Mouse (Mus musculus) brain, adult 2 months (tissue): ENCODE measurements around the gene Mpv17l2.

ENCODE experiments used
- DNase-seq: peaks from one replicate; pipeline ENCODE4 v3.0.0; 2011; ENCODE audit warnings: low read depth, low spot score

Gene Mpv17l2

DNA sequence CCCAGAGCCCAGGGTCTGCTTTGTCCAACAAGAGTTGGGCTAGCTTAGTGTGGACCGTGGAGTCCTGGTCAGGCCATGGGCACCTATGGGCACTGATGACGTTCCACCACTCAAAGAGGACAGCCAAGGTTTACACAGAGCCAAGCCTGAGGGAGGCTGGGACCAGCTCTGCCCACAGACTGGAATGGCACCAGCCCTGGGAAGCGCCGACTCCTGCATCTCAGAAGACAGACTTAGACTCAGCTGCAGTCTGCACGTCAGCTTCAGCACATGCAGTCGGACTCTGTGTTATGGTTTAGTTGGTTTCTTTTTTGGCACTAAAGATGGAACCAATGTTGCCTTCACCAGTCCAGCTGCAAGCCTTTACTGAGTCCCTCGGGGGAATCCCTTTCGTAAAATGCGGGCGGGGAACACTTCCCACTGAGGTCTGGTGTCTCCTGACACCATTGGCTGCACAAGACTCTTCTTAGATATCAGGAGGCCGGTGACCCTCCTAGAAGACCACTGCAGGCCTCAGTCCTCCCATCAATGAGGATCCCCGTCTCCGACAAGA lies 10.5 kb downstream of the Mpv17l2 start:
- DNase-seq = no peak

DNA sequence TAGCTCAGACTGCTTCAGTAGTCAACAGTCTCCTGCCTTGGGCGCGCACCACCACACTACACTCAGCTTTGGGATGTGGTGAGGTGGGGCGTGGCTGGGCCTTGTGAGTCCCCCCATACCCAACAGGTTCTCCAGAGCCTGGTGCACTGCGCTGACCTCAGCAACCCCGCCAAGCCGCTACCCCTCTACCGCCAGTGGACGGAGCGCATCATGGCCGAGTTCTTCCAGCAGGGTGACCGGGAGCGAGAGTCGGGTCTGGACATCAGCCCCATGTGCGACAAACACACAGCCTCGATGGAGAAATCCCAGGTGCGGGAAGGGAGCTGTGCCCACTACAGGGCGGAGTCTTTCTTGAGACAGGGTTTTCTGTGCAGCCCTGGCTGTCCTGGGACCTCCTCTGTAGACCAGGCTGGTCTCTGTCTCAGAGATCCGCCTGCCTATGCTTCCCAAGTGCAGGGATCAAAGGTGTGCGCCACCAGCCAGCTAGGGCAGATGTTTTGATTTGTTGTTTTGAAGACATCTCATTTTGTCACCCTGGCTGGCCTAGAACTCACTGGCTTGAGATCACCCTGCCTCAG lies 11.6 kb downstream of the Mpv17l2 start:
- no peak for DNase-seq

DNA sequence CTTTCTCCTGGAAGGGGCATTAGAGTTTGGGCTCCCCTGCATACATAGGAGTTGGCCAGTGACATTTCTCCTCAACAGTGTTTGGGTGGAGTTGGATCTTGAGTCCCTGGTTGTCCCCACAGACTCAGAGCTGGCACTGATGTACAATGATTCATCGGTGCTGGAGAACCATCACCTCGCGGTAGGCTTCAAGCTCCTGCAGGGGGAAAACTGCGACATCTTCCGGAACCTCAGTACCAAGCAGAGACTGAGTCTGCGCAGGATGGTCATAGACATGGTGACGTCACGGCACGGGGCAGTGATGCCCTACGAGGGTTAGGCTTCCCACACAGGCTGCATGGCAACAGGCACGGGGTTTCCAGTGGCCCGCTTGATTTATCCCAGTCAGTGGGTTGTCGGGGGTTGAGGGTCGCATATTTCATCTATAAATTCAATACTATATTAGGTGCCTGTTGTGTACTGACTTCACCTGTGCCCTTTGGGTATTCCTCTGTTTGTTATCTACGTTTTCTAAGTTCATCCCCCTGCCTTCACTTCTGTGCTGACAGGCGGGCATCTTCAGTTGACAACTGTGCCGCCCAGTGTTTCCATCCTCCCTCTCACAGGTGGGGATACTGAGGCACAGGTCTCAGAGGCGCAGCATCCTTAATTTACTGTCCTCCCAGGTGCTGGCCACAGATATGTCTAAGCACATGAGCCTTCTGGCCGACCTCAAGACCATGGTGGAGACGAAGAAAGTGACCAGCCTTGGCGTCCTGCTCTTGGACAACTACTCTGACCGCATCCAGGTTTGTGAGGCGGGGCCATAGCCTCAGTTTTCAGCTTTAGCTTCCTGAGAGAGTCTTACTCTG lies 12.3 kb downstream of the Mpv17l2 start:
- peak; percentile 61 for DNase-seq

DNA sequence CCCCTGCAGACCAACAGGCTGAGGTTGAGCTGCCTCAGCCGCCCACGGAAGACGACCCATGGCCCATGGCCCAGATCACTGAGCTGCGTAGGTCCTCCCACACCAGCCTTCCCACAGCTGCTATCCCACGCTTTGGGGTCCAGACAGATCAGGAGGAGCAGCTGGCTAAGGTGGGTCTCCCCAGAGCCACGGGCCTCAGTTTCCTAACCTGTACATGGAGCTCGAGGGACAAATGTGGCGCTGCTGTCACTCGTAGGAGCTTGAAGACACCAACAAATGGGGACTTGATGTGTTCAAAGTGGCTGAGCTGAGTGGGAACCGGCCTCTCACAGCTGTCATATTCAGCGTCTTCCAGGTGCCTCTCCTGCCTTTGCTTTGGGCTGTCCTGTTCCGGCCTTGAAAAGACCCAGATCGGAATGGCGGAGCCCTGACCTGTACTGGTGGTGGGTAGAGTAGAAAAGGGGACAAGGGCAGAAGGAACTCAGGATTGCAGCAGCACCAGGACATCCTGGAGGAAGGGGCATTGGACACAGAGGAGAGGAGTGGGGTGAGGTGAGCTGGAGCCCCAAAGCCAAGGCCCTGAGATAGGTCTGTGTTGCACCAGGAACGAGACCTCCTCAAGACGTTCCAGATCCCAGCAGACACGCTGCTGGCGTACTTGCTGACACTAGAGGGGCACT lies 13.4 kb downstream of the Mpv17l2 start:
- no peak for DNase-seq

DNA sequence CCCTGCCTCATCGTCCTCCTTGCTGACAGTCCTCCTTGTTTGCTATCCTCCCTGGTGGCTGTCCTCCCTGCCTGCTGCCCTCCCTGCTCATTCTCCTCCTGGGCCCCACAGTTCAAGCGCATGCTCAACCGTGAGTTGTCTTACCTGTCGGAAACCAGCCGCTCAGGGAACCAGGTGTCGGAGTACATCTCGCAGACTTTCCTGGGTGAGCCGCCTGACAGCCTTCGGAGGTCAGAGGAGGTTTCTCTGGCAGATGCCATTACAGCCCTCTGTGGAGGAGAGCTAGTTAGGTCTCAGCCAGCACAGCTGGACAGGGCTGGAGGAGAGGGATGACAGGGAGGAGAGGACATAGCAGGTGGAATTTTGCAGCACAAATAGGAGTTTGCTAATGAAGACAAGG lies 14.1 kb downstream of the Mpv17l2 start:
- no peak for DNase-seq

DNA sequence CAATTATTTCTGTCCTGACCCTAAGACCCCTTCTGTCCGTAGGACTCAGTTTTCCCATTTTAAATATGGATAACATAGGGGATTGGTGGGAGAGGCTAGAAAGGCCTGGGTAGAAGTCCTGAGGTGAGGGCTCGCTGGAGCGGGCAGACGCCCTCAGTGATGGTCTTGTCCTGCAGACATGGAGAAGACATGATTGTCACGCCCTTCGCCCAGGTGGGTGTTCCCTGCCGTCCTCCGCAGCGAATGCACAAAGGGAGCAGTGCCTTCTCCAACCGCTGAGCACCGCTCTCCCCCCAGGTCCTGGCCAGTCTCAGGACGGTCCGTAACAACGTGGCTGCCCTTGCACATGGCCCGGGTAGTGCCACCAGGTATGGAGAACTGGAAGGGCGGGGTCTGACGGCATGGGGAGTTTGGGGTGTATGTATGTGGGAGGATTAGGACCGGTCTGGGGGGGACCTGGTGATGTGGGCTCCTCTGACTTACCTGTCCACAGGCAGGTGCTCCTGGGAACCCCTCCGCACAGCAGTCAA lies 15.0 kb downstream of the Mpv17l2 start:
- DNase-seq = no peak

DNA sequence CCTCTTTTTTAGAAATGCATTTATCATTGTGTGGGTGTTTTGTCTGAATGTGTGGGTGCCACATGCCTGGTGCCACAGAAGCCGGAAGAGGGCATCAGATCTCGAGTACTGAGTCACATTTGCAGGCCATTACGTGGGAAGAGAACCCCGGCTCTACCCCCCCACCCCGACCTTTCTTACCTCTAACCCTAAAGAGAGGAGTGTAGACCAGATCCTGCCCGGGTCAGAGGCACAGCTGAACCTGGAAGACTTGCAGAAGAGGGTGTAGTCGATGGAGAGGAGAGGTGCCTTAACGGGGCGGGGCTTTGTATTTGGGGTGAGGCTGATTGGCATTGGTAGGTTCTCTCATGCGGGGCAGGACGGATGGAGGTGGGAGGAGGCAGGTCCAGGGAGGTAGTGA lies 15.9 kb downstream of the Mpv17l2 start:
- DNase-seq = no peak

DNA sequence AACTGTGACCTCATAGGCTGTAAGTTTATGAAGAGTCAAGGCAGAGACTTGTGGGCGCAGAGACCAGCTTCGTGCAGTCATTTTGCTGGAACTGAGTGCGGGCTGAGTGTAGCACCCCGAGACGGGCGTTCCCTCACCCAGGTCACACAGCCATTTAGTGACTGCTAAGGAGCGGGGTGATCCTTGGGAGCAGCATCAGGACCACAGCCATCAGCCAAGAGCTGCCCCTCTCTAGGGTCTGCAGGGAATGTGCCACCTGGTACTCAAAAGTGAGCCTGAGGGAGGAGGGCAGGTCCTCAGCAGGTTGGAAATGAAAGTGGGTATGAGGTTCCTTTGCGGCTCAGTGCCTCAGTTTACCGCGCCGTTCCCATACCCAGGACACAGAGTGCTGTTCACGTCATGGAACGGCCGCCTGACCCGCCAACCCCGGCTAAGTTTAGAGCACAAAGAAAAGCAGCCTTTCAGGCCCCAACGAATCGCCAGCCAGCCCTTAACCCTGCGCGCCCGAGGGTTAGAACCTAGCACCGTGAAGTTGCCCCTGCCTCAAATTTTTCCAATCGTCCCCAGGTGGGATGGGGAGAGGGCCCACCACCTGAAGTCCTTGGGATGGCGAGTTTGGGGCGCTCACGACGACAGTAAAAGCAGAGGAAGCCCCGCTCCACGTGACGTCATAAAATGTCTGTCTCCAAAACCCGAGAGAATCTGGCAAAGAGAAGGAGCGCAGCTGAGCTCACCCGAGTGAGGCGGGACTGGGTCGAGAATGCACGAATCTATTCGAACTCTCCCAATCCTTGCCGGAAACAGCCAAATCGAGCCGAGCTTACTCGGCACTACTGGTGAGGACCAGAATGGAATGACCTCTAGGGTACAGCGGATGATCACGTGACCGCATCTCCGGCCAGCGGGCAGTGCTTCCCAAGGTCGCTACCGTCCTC lies 16.8 kb downstream of the Mpv17l2 start:
- DNase-seq = peak; percentile 66

DNA sequence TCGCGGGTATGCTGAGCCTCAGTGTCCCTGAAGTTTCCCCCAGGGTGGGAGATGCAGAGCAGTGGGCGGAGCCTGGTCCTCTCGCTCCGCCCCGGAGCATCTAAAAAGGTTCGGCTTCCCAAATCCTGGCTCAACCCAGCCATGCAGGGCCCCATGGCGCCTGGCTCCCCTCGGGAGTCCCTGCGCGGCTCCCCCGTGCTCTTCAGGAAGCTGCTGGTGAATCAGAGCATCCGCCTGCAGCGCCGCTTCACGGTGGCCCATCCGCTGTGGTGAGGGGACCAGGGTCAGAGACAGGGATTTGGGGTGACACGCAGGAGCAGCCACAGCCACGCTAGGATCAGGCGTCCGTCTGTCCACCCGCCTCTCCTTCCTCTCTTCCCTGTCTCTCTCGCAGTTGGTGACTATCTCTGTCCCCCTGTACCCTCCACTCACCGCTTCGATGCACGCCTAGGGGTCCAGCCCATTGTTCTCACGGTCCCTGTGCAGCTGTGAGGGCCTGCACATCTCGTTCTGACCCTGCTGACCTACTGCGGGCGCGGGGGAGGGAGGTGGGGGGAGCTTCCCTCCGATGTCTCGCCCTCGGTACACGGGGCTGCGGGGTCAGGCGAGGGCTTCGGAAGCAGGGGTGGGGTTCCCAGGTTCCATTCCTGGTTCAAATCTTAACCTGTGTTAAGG lies 17.6 kb downstream of the Mpv17l2 start:
- peak; percentile 42 for DNase-seq

DNA sequence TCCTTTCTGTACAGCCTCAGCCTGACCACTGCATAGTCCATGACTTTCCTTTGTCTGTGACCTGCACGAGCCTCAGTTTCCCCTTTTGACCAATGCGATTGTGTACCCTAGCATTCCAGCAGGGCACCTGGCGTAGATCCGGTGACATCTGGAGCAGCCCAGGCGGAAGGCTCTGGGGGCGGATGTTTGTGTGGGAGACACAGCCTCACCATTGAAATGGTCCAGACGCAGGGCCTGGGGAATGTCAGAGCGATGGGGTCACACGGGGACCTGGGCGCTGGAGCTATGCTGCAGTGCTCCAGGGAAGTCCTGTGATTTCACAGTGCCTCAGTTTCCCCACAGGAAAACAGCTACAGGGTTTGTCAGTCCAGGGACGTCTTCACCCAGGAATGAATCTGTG lies 18.6 kb downstream of the Mpv17l2 start:
- no peak for DNase-seq

DNA sequence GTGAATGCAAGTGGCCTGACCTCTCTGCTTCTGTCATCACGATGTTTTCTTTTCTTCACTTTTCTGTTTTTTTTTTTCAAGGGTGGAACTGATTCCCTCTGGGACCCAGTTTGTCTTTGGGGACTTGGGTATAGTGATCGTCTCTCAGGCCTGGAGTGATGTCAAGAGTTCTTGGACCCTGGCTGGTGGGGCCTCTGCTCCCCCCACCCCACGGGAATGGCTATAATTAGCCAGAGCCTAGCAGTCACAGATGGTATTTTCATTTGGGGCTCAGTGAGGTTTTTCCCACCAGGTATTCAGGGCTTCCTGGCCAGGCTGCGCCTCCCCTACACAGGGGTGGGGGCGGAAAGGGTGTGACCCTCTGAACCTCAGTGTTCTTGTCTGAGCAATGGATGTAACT lies 19.1 kb downstream of the Mpv17l2 start:
- no peak for DNase-seq

DNA sequence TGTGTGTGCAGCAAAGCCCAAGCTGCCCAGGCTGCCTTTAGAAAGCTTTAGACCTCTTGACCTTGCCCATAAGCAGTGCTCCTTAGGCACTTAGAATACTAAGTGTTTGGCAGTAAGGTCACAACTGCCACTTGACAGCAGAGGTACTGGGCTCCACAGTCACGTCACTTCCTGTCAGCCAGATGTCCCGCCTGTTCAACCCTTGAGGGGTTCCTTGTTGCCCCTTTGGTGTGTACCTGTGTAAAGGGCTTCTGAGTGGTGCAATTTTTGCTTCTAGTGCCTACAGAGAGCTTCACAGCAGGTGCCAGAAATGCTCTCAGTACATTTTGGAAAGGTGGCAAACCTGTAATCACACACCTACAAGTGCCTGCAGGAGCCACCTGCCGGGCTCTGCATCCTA lies 22.5 kb downstream of the Mpv17l2 start:
- no peak for DNase-seq

DNA sequence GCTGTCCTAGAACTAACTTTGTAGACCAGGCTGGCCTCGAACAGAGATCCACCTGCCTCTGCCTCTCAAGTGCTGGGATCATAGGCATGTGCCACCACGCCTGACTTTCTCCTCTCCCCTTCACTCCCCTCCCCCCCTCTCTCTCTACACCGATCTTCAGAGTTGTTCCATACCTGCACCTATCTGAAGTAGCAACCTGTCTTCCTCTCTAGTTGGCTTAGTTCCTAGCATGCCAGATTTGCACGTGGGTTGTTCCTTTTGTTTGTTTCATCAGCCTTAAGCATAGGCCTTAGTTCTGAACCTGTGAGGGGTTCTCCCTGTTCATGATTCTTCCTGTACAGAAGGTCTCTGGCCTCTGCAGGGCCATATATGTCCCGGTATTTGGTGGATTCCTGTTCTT lies 23.0 kb downstream of the Mpv17l2 start:
- no peak for DNase-seq

DNA sequence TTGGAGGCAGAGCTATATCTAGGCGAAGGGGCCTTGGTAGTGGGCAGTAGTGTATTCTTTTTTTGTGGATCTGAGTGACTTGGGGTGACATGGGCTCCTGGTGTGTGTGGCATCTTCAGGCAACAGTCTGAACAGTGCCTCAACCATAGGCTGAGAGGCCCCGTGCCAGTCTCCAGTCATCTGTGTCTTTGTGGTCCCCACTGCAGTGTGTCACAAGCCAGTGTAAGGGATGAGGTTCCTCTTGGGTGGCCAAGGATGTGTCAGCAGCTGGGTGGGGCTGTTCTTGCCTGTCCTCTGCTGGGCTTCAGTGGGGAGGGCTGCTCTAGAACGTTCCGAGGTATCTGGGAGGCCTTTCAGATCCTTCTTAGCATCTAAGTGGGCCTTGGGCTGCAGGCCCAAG lies 29.8 kb downstream of the Mpv17l2 start:
- DNase-seq = no peak

DNA sequence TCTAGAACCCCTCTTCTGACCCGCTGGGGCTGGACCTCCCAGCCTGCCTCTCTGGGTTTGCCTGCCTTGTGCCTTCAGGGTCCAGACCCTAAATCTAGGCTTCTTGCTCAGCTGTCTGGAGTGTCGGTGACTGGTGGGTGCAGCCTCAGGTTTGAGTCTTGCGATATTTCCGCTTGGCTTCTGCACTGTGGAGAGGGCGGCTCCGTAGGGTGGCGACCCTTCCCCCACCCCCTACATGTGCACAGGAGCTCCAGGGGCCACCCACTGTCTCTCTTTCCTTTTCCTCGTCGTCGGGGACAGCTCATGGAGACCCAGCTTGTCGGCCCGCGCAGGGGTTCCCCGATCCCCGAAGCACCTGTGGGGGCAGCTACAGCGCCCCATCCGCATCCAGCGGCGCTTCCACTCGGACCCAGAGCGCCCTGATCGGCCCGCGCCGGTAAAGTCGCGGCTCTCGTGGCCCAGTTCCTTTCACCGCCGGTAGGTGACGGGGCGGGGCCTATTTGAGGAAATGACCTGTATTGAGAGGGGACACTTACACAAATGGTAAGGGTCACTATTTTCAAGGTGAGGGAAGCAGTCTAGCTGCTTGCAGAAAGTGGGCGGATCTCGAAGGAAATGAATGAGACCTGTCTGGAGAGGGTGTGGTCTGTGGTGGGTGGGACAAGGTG lies 30.8 kb downstream of the Mpv17l2 start:
- DNase-seq = no peak

DNA sequence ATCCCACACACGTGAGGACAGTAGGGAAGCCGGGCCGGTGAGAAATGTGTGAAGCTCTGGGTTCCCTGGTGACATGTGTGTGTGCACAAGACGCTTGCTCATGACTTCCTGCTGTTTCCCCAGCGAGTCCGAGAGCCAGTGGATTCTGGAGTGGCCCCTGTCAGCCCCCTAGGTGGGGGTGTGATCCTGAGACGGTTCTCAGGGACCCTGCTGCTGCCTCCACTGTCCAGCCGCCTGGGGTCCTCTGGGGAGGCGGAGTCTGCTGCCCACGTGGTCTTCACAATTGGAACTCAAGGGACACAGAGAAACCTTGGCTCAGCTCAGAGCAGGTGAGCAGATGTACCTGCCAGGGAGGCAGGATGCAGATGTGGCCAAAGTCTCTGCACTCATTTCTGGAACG lies 34.0 kb downstream of the Mpv17l2 start:
- no peak for DNase-seq

DNA sequence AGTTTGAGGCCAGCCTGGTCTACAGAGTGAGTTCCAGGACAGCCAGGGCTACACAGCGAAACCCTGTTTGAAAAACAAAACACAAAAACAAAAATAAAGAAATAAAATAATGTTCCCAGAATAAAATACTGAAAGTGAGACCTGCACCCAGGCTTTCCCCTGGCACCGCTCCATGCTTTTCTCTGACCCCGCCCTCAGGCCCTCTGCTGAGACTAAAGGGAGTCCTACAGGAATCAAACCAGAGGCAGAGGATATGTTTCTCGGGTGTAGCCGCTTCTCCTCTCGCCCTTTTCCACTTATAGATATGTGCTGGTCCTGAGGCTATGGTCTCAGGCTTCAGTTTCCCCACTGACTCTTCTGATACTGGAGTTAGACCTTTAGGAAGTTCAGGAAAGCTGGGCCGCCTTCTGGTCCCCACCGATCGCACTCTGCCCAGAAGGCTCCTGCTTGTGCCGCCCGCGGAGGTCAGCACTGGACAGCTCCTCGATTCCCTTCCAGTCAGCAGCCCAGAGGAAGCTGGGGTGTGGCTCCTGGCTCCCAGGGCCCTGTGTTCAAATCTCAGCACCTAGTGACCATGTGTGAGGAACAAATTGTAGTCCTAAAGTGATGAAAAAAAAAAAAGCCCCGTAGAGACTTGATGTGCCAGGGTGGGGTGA lies 34.8 kb downstream of the Mpv17l2 start:
- no peak for DNase-seq

DNA sequence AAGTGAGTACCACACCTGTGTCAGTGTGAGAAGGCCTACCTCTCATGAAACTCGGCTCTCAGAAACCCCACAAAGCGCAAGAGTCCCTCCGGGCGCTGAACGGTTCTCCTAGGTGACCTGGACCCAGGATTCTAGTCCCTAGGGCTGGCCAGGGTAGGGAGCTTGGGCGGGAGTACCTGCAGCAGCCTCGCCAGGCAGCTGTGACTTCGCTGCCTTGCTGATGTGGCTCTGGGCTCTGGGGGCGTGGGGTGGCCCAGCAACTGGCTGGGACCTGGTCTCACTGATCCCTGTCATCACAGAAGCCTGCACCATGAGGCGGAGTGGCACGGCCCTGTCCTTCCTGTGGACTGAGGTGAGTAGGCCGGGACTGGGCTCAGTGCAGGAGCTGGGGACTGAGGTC lies 36.5 kb downstream of the Mpv17l2 start:
- DNase-seq = no peak

DNA sequence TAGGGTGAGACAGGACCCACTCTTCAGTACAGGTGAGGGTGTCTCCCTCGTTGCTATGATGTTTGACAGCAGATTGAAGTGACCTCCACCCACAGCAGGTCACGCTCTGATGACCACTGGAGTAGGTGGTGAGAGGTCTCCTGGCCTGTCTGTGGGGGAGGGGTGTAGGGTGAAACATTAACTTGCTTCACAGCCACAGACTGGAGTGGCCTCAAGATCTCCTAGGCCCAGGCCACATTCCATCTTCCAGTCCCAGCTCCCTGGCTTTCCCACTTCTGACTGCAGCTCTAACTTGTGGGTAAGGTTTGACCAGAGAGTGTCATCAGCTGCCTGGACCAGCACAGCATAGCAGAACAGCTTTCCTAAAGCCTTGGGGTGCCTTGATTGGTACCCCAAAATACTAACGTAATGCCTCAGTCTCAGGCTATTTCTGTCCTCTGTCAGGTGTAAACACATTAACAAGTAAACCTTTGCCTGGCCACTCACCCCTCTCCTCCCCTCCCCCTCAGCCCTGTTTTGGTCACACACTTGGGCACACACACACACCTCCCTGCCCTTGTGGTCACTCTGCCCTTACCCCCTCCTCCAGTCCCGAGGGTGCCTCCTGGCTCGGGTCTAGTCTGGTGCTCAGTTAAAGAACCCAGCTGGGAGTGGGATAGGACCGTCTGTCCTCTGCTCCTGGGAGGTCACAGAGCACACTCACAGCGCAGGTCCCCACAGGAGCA lies 37.1 kb downstream of the Mpv17l2 start, which contains the start of gene Pde4c:
Gene Pde4c (plus strand): TSS at position 235 of the 725 bp plus-strand sequence.
- no peak for DNase-seq
